Mouse (Mus musculus): ENCODE results near the gene Gnb1.

DNA sequence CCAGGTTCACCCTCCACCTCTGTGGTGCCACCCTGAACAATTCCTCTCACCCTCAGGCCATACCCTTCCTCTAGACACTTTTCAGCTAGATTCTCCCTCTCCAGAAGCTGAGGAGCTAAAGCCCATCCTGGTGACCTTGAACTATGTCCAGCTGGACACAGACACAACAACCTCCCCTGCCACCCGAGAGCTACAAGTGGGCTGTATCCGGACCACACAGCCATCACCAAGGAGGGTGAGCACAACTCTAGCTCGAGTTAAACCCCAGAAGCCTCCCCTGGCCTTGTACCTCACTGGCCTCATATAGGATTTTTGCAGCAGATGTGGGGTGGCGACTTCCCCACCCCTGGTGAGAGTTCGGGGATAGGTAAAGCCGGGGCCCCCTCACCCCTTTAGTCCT lies 25.6 kb upstream of the Gnb1 start:
- TF ChIP-seq CTCF (IDR thresholded peaks at IDR 0.05; ENCODE audit: low read depth) (no peak), EP300 (IDR thresholded peaks at IDR 0.05; ENCODE audit: low read depth) (no peak)

All from liver, embryonic 14.5 days (tissue).